Mouse (Mus musculus): ENCODE data around the gene Katnb1. TPM values are rescaled to one million over a fixed set of nuclear protein-coding genes. Genes with fewer than 3 reads are reported as not detected.

Gene Katnb1
- polyA plus RNA-seq, 1 experiment from 2014 or later: 8.2 TPM

DNA sequence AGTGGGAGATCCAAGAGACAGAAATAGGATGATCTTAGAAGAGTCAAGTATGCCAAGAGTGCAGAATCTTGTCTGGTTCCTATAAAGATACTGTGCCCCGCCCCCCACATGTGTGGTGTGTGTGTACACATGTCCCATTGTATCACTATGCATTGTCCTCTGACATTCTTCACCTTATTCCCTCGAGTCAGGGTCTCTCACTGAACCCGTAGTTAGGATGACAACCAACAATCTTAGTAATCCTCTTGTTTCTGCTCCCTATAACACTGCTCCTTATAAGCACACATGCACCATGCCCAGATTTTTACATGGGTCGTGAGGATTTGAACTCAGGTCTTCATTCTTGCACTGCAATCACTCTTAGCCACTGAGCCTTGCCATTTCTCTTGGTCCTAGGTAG, 1.7 kb upstream of the Katnb1 start:
- no peaks in the 10 kb centered on the region for H3K36me3 ChIP-seq (ENCODE audit: control insufficient read depth, insufficient read depth)
- H3K4me2 ChIP-seq (ENCODE audit: low read depth, low read length): no peak overlapping the region
- H3K27me3 ChIP-seq (ENCODE audit: control insufficient read depth, insufficient read depth, low read depth, low read length): no peaks in the 10 kb centered on the region
- H3K4me1 ChIP-seq (ENCODE audit: control insufficient read depth, low read depth, low read length): peaks cover 21% of the 10 kb centered on the region
- no peaks in the 10 kb centered on the region for H3K9me3 ChIP-seq (replicated peaks; ENCODE audit: control insufficient read depth, low read length)
- no peak overlapping the region for H3K4me3 ChIP-seq (ENCODE audit: low read depth, low read length)
- 72% methylated on average over 4 of the region's 4 CpGs for WGBS (ENCODE audit: insufficient replicate concordance)
- no peak overlapping the region for H3K27ac ChIP-seq (ENCODE audit: low read length)
- no peak for ATAC-seq (ENCODE audit: low read depth)
- no peak overlapping the region for H3K9ac ChIP-seq (ENCODE audit: low read depth, low read length)

- ATAC-seq (ENCODE audit: low read depth): no peak
- Histone ChIP-seq H3K9me3 (replicated peaks; ENCODE audit: control insufficient read depth, low read length) (no peaks in the 10 kb centered on the region), H3K9ac (ENCODE audit: low read depth, low read length) (peak overlapping the region; percentile 86), H3K4me1 (ENCODE audit: control insufficient read depth, low read depth, low read length) (peaks cover 35% of the 10 kb centered on the region), H3K4me2 (ENCODE audit: low read depth, low read length) (peak overlapping the region; percentile 88), H3K27ac (ENCODE audit: low read length) (peak overlapping the region; percentile 50), H3K36me3 (ENCODE audit: control insufficient read depth, insufficient read depth) (no peaks in the 10 kb centered on the region), H3K27me3 (ENCODE audit: control insufficient read depth, insufficient read depth, low read depth, low read length) (no peaks in the 10 kb centered on the region), H3K4me3 (ENCODE audit: low read depth, low read length) (peak overlapping the region; percentile 88)
- WGBS (ENCODE audit: insufficient replicate concordance): 8% methylated on average over 11 of the region's 11 CpGs
These were observed 664 bp downstream of the Katnb1 start for GRCm38 (mm10) chr8:95081650-95082049.

DNA sequence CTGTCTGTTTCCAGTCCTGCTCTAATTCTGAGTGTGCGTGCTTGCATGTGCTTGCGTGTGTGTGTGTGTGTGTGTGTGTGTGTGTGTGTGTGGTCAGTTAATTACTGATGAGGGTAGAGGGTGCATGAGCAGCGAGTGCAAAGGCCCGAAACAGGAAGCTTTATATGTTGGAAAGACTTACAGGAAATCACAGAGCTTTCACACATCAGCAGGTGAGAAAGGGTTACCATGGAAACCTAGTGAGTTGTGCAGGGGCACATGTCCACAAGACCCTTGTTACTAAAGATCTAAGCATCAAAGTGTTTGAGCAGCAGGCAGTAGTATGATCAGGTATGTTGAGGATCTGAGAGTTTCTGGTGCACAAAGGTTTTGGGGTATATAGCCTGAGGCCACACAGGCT, 3.3 kb downstream of the Katnb1 start:
- Histone ChIP-seq H3K27me3 (ENCODE audit: control insufficient read depth, insufficient read depth, low read depth, low read length) (no peaks in the 10 kb centered on the region), H3K36me3 (ENCODE audit: control insufficient read depth, insufficient read depth) (no peaks in the 10 kb centered on the region), H3K9ac (ENCODE audit: low read depth, low read length) (no peak overlapping the region), H3K27ac (ENCODE audit: low read length) (no peak overlapping the region), H3K9me3 (replicated peaks; ENCODE audit: control insufficient read depth, low read length) (no peaks in the 10 kb centered on the region), H3K4me3 (ENCODE audit: low read depth, low read length) (no peak overlapping the region), H3K4me2 (ENCODE audit: low read depth, low read length) (no peak overlapping the region), H3K4me1 (ENCODE audit: control insufficient read depth, low read depth, low read length) (peaks cover 34% of the 10 kb centered on the region)
- ATAC-seq (ENCODE audit: low read depth): no peak
- WGBS (ENCODE audit: insufficient replicate concordance): 71% methylated on average over 4 of the region's 4 CpGs

- 69% methylated on average over 10 of the region's 10 CpGs for WGBS (ENCODE audit: insufficient replicate concordance)
- H3K27ac ChIP-seq (ENCODE audit: low read length): no peak overlapping the region
- no peaks in the 10 kb centered on the region for H3K27me3 ChIP-seq (ENCODE audit: control insufficient read depth, insufficient read depth, low read depth, low read length)
- H3K4me3 ChIP-seq (ENCODE audit: low read depth, low read length): no peak overlapping the region
- H3K9ac ChIP-seq (ENCODE audit: low read depth, low read length): no peak overlapping the region
- no peak overlapping the region for H3K4me2 ChIP-seq (ENCODE audit: low read depth, low read length)
- no peaks in the 10 kb centered on the region for H3K9me3 ChIP-seq (replicated peaks; ENCODE audit: control insufficient read depth, low read length)
- ATAC-seq (ENCODE audit: low read depth): no peak
- no peaks in the 10 kb centered on the region for H3K36me3 ChIP-seq (ENCODE audit: control insufficient read depth, insufficient read depth)
- peaks cover 28% of the 10 kb centered on the region for H3K4me1 ChIP-seq (ENCODE audit: control insufficient read depth, low read depth, low read length)
These were observed 3.9 kb downstream of the Katnb1 start for GRCm38 (mm10) chr8:95084744-95085431.

GRCm38 (mm10) chr8:95085432-95086141, 4.6 kb downstream of the Katnb1 start:
- H3K4me1 ChIP-seq (ENCODE audit: control insufficient read depth, low read depth, low read length): peaks cover 25% of the 10 kb centered on the region
- peak overlapping the region; percentile 3; the same call in 1 of the 2 replicates for H3K9ac ChIP-seq (ENCODE audit: low read depth, low read length)
- no peaks in the 10 kb centered on the region for H3K36me3 ChIP-seq (ENCODE audit: control insufficient read depth, insufficient read depth)
- 55% methylated on average over 7 of the region's 7 CpGs for WGBS (ENCODE audit: insufficient replicate concordance)
- H3K27me3 ChIP-seq (ENCODE audit: control insufficient read depth, insufficient read depth, low read depth, low read length): no peaks in the 10 kb centered on the region
- H3K4me2 ChIP-seq (ENCODE audit: low read depth, low read length): no peak overlapping the region
- ATAC-seq (ENCODE audit: low read depth): no peak
- no peak overlapping the region for H3K27ac ChIP-seq (ENCODE audit: low read length)
- H3K9me3 ChIP-seq (replicated peaks; ENCODE audit: control insufficient read depth, low read length): no peaks in the 10 kb centered on the region
- no peak overlapping the region for H3K4me3 ChIP-seq (ENCODE audit: low read depth, low read length)

GRCm38 (mm10) chr8:95093574-95093973, 12.6 kb downstream of the Katnb1 start:
- Histone ChIP-seq H3K27me3 (ENCODE audit: control insufficient read depth, insufficient read depth, low read depth, low read length) (no peaks in the 10 kb centered on the region), H3K9ac (ENCODE audit: low read depth, low read length) (no peak overlapping the region), H3K36me3 (ENCODE audit: control insufficient read depth, insufficient read depth) (no peaks in the 10 kb centered on the region), H3K27ac (ENCODE audit: low read length) (no peak overlapping the region), H3K9me3 (replicated peaks; ENCODE audit: control insufficient read depth, low read length) (no peaks in the 10 kb centered on the region), H3K4me3 (ENCODE audit: low read depth, low read length) (no peak overlapping the region), H3K4me1 (ENCODE audit: control insufficient read depth, low read depth, low read length) (no peaks in the 10 kb centered on the region; the same call in 1 of the 2 replicates), H3K4me2 (ENCODE audit: low read depth, low read length) (no peak overlapping the region)
- ATAC-seq (ENCODE audit: low read depth): no peak; the same call in 1 of the 2 replicates
- 74% methylated on average over 4 of the region's 4 CpGs for WGBS (ENCODE audit: insufficient replicate concordance)

DNA sequence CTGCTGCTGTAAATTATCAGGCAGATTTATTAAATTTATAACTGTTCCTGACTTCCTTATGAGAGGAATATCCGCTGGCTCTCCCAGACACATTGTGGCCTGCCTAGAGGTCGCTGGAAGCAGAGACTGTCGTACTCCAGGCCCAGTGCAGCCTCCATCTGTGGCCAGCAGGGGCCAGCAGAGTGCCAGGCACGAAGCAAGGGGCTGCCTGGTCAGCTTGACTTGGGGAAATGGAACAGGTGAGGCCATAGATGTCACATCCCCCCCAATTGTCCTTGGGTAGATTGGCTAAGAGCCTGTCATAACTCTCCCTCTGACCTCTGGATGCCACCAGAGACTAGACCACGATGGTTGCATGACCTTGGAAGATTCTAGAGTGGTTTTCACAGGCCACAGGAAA, 18.0 kb downstream of the Katnb1 start:
- Histone ChIP-seq H3K27me3 (ENCODE audit: control insufficient read depth, insufficient read depth, low read depth, low read length) (no peaks in the 10 kb centered on the region), H3K4me1 (ENCODE audit: control insufficient read depth, low read depth, low read length) (no peaks in the 10 kb centered on the region), H3K9ac (ENCODE audit: low read depth, low read length) (no peak overlapping the region), H3K9me3 (replicated peaks; ENCODE audit: control insufficient read depth, low read length) (no peaks in the 10 kb centered on the region), H3K4me3 (ENCODE audit: low read depth, low read length) (no peak overlapping the region), H3K4me2 (ENCODE audit: low read depth, low read length) (no peak overlapping the region), H3K27ac (ENCODE audit: low read length) (no peak overlapping the region), H3K36me3 (ENCODE audit: control insufficient read depth, insufficient read depth) (0 out of 2 replicates have a peak, but pooled peaks cover 2% of the 10 kb centered on the region)
- peak; percentile 36; the same call in 1 of the 2 replicates for ATAC-seq (ENCODE audit: low read depth)
- 28% methylated on average over 5 of the region's 5 CpGs for WGBS (ENCODE audit: insufficient replicate concordance)

GRCm38 (mm10) chr8:95101972-95102371, 21.0 kb downstream of the Katnb1 start:
- H3K27me3 ChIP-seq (ENCODE audit: control insufficient read depth, insufficient read depth, low read depth, low read length): no peaks in the 10 kb centered on the region
- H3K9ac ChIP-seq (ENCODE audit: low read depth, low read length): no peak overlapping the region
- no peaks in the 10 kb centered on the region for H3K9me3 ChIP-seq (replicated peaks; ENCODE audit: control insufficient read depth, low read length)
- H3K4me2 ChIP-seq (ENCODE audit: low read depth, low read length): no peak overlapping the region
- ATAC-seq (ENCODE audit: low read depth): no peak
- WGBS (ENCODE audit: insufficient replicate concordance): 72% methylated on average over 4 of the region's 4 CpGs
- no peak overlapping the region for H3K4me3 ChIP-seq (ENCODE audit: low read depth, low read length)
- no peak overlapping the region for H3K27ac ChIP-seq (ENCODE audit: low read length)
- H3K36me3 ChIP-seq (ENCODE audit: control insufficient read depth, insufficient read depth): 0 out of 2 replicates have a peak, but pooled peaks cover 2% of the 10 kb centered on the region
- no peaks in the 10 kb centered on the region for H3K4me1 ChIP-seq (ENCODE audit: control insufficient read depth, low read depth, low read length)

DNA sequence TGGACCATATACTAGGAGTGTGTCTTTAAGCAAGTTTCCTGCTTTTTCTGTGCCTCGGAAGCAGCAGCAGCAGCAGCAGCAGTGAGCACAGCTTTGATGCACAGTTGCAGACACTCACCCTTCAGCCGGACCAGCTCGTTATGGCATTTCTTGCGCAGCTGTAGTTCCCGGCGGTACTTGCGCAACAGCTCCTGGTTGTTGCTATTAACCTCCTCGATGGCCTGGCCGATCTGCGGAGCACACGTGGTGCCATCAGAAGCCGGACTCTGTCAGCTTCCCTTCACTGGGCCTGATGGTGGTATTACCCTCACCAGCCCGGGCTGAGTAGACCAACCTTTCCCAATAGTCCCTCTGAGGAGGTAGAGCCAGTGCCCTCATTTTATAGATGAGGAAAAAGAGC, 26.3 kb downstream of the Katnb1 start:
- Histone ChIP-seq H3K4me2 (ENCODE audit: low read depth, low read length) (no peak overlapping the region), H3K9ac (ENCODE audit: low read depth, low read length) (no peak overlapping the region), H3K4me3 (ENCODE audit: low read depth, low read length) (no peak overlapping the region), H3K4me1 (ENCODE audit: control insufficient read depth, low read depth, low read length) (no peaks in the 10 kb centered on the region), H3K9me3 (replicated peaks; ENCODE audit: control insufficient read depth, low read length) (no peaks in the 10 kb centered on the region), H3K36me3 (ENCODE audit: control insufficient read depth, insufficient read depth) (no peaks in the 10 kb centered on the region), H3K27ac (ENCODE audit: low read length) (no peak overlapping the region), H3K27me3 (ENCODE audit: control insufficient read depth, insufficient read depth, low read depth, low read length) (no peaks in the 10 kb centered on the region)
- WGBS (ENCODE audit: insufficient replicate concordance): 52% methylated on average over 13 of the region's 13 CpGs
- ATAC-seq (ENCODE audit: low read depth): peak; percentile 53; the same call in 1 of the 2 replicates
